Comparison of ENCODE assay signal across 1 mouse cellular context in the genomic region with DNA sequence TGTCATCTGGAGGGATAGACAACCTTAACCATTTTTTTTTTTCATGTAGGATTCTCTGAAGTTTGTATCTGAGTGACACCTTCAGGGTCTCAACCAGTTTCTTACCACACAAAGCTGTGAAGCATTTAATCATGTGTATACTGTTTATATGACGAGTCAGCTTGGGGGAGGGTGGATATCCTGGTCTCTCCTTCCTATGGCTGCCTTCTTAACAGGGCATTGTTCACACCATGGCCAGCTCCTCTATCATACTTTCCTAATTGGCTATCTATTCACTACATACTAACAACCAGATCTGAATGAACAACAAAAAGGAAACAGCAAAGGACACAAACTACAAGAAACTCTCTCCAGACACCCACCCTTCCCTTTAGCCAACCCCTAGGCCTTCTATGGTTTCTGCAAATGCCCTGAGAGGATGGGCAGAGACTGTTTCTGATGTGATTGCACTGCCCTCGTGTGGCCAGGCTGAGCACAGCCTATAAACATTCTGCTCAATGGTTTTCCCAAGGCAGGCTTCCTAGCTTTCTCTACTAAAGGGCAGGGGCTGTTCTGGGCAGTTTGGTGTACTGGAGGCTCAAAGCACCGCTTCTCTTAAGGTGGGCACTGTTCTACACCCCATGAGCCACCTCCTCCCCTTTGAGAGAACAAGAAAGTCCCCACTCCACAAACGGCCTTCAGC.
TF ChIP-seq lines count a peak whose summit lies in the region.

No protein-coding gene starts in this region.

TF ChIP-seq in CH12.LX, 34 proteins besides CTCF, POLR2A, EP300 and RAD21:
- TF ChIP-seq MXI1 (IDR thresholded peaks at IDR 0.05; ENCODE audit: low read depth, low read length): no peak
- no peak for TF ChIP-seq KAT2A (IDR thresholded peaks at IDR 0.05; ENCODE audit: insufficient replicate concordance, low read length)
- no peak for TF ChIP-seq JUN (IDR thresholded peaks at IDR 0.05; ENCODE audit: insufficient read depth, low read depth, low read length)
- TF ChIP-seq CHD1 (IDR thresholded peaks at IDR 0.05; ENCODE audit: low read depth, low read length): no peak
- TF ChIP-seq ELF1 (IDR thresholded peaks at IDR 0.05; ENCODE audit: low read depth, low read length): 0 out of 2 replicates have a peak, but pooled peaks have one; percentile 9
- TF ChIP-seq NELFE (IDR thresholded peaks at IDR 0.05; ENCODE audit: low read depth, low read length): 0 out of 2 replicates have a peak, but pooled peaks have one; percentile 30
- TF ChIP-seq TCF12 (IDR thresholded peaks at IDR 0.05; ENCODE audit: low read depth, low read length): 0 out of 2 replicates have a peak, but pooled peaks have one; percentile 28
- TF ChIP-seq NRF1 (IDR thresholded peaks at IDR 0.05; ENCODE audit: low read depth, low read length): no peak
- TF ChIP-seq ZC3H11A (IDR thresholded peaks at IDR 0.05; ENCODE audit: low read depth, low read length): peak; percentile 53; the same call in 1 of the 2 replicates
- TF ChIP-seq RCOR1 (conservative IDR thresholded peaks at IDR 0.05; ENCODE audit: low read depth, low read length): no peak
- no peak for TF ChIP-seq E2F4 (IDR thresholded peaks at IDR 0.05; ENCODE audit: insufficient replicate concordance, low read depth, low read length)
- no peak for TF ChIP-seq IRF4 (IDR thresholded peaks at IDR 0.05; ENCODE audit: low read depth, low read length)
- TF ChIP-seq UBTF (IDR thresholded peaks at IDR 0.05; ENCODE audit: low read depth, low read length): no peak
- no peak for TF ChIP-seq MEF2A (IDR thresholded peaks at IDR 0.05; ENCODE audit: borderline replicate concordance, low read depth, low read length)
- TF ChIP-seq SMC3 (IDR thresholded peaks at IDR 0.05; ENCODE audit: low read depth, low read length): peak; percentile 86
- TF ChIP-seq MAX (IDR thresholded peaks at IDR 0.05; ENCODE audit: low read length): no peak
- TF ChIP-seq POLR2AphosphoS2 (IDR thresholded peaks at IDR 0.05; ENCODE audit: low read depth, low read length): no peak
- peak; percentile 23; the same call in 1 of the 2 replicates for TF ChIP-seq SIN3A (IDR thresholded peaks at IDR 0.05; ENCODE audit: low read length)
TF ChIP-seq in CH12.LX: peak in this region for 6.
